Mouse (Mus musculus) embryonic fibroblast, embryonic 13.5 days (primary cell): Measurements from ENCODE around the gene Dlg1.

Source experiments
- CTCF ChIP-seq: IDR thresholded peaks from 2 replicates; pipeline ENCODE4 v1.5.1; 2011; ENCODE audit warnings: mild to moderate bottlenecking, control low read depth, low read length, moderate library complexity, borderline replicate concordance; ENCODE audit not compliant: insufficient read depth
- POLR2A ChIP-seq: IDR thresholded peaks from 2 replicates; pipeline ENCODE4 v1.6.1; 2011; ENCODE audit warnings: low read depth, mild to moderate bottlenecking, control low read depth, low read length, moderate library complexity

GRCm38 (mm10) chr16:31654021-31654420, 9.2 kb upstream of the Dlg1 start:
- TF ChIP-seq POLR2A (no peak), CTCF (no peak)
